Mouse (Mus musculus): Measurements from ENCODE around the gene Serinc3. TPM values are rescaled to one million over a fixed set of nuclear protein-coding genes. Genes with fewer than 3 reads are reported as not detected.

The Serinc3 gene
- 118 and 119 TPM in 2 replicates for polyA plus RNA-seq (2012)

GRCm38 (mm10) chr2:163644575-163645385 lies at the start of gene Serinc3:
Gene Serinc3, minus strand, starts transcription at chr2:163645131.

GRCm38 (mm10) chr2:163657975-163658886 lies 13.3 kb upstream of the Serinc3 start, which contains the start of gene Pkig:
Gene Pkig, plus strand, starts transcription at chr2:163658386.

GRCm38 (mm10) chr2:163602101-163602971 lies 42.6 kb downstream of the Serinc3 start, which contains the start of gene Ttpal:
Gene Ttpal, plus strand, starts transcription at chr2:163602314.

Other genes starting within 250 kb of the Serinc3 start
- gene Jph2, start 247.1 kb downstream of the Serinc3 start, polyA plus RNA-seq (2012), result not detected in 2 replicates
- 22.1 and 30.3 TPM in 2 replicates for gene Oser1, start 220.4 kb downstream of the Serinc3 start, polyA plus RNA-seq (2012)
- 0.11 TPM in 1 of 2 replicates, not detected in the other for gene Gdap1l1, start 206.7 kb downstream of the Serinc3 start, polyA plus RNA-seq (2012)
- gene Fitm2, start 172.5 kb downstream of the Serinc3 start, polyA plus RNA-seq (2012), result 1.7 and 1.9 TPM in 2 replicates
- not detected in 2 replicates for gene R3hdml, start 152.8 kb downstream of the Serinc3 start, polyA plus RNA-seq (2012)
- 0.65 and 1.2 TPM in 2 replicates for gene Hnf4a, start 138.3 kb downstream of the Serinc3 start, polyA plus RNA-seq (2012)
- gene Ttpal, start 42.8 kb downstream of the Serinc3 start, polyA plus RNA-seq (2012), result 12.6 and 16.3 TPM in 2 replicates
- 294 and 339 TPM in 2 replicates for gene Pkig, start 13.3 kb upstream of the Serinc3 start, polyA plus RNA-seq (2012)
- gene Ada, start 105.1 kb upstream of the Serinc3 start, polyA plus RNA-seq (2012), result 35.9 and 36.2 TPM in 2 replicates
- 0.06 TPM in 1 of 2 replicates, not detected in the other for gene Ccn5, start 175.7 kb upstream of the Serinc3 start, polyA plus RNA-seq (2012)
- not detected in 2 replicates for gene Kcnk15, start 208.5 kb upstream of the Serinc3 start, polyA plus RNA-seq (2012)

Data from megakaryocyte-erythroid progenitor cell, adult 5 weeks (primary cell).